Mouse (Mus musculus): ENCODE data around the gene Arhgef2. TPM values are rescaled to one million over a fixed set of nuclear protein-coding genes. Genes with fewer than 3 reads are reported as not detected.

Gene Arhgef2
- total RNA-seq, 2 experiments from 2014 or later, result 42.5 to 48.1 TPM

DNA sequence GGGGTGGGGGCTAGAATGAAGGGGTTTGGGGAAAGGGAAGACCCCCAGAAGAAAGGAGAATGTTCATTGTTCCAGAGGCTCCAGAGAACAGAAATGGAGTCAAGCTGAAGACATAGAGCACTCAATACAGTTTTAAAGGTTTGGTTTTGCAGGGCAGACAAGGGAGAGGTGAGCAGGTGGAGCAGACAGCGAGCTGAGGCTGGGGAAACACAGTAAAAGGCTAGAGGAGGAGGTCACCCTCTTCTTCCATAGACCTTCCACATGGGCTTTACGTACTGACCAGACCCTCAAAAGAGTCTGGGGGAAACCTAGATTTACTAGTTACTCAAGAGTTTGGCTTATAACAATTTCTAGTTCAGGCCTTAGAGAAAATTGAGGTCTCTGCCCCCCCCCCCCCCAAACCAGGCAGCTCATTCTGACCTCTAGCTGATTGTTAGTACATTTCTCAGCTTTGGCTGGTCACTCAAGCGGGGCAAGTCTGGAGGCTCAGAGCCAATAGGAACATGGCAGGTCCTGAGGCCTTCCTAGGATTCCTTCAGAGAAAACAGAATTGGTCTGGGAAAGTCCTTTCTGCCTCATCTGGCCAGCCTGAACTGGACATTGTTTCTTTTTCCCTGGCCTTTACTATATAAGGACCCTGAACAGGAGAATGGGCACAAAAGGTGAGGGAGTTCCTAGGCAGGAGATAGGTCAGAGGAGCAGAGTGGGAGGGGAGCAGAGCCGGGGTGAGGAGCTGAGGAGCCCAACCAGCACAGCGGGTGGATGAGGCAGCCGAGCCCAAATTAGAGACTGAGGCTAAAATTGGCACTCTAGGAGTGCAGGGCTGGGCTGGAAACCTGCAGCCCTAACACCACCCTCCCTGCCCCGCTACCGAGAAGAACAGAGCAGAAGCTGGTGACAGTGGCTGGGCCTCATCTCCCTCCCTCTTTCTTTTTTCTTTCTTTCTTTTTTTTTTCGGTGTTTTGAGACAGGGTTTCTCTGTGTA is 13.6 kb downstream of the Arhgef2 start:
- no peak for DNase-seq
- intact Hi-C loops (cut with DNase I; ENCODE audit: low total_unique reads), result no loop called here

DNA sequence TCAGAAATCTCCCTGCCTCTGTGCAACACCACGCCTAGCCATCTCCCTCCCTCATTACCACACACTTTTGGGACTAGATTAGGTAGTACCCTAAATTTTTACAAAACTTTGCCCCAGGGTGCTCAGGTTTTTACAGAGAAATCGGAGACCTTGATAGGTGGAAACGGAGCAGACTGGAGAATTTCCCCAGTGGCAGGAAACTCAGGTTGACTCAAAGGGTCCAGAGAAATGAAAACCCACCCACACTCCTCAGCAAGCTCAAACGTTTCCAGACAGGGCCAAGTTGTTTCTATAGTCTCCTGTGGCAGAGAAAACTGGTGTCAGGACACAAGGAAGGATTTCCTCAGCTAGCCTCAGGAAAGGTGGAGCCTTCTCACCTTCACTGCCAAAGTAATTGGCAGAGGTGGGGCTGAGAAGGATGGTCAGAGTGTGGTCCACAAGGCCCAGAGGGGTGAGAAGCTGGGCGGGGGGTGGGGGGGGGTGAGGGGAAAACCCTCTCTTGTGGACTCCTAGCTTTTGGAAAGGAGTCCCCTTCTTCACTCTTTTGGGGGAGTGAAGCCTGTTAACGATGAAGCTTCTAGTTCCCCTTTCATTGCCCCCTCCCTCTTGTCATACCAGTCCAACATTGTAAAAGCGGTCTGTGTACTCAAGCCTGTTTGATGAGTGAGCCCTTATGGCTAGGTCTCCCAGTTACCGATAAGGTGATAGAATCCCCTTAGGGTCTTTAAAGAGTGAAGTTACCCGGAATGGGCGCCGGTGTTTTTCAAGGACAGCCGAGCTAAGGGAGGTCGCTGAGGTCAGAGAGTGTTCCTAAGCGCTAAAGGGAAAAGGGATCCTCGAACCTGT is 14.6 kb downstream of the Arhgef2 start:
- intact Hi-C loops (cut with DNase I; ENCODE audit: low total_unique reads), result no loop called here
- no peak for DNase-seq

DNA sequence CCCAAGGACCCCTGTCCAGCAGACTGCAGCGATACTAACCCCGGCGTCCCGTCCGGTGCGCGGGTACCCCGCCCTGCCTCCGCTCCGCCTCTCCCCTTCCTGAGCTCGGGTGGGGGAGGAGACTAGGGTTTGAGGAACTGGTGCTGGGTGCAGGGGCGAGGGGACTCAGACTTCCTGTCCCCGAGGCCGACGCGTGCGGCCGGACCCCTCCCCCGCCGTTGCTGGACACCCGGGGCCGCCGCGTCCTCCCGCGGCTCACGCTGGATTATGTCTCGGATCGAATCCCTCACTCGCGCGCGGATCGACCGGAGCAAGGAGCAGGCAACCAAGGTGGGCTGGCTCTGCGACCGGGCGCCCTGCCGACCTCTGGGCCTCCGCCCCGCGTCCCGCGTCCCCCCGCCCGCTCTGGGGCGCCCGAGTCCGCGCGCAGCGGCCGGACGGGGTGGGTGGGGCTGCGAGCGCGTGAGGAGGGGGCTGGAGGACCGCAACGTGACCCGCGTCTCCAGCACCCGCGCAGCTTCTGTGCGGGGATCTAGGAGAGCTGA is 15.3 kb downstream of the Arhgef2 start:
- intact Hi-C loops (cut with DNase I; ENCODE audit: low total_unique reads), result no loop called here
- peak; percentile 81 for DNase-seq

- intact Hi-C loops (cut with DNase I; ENCODE audit: low total_unique reads), result no loop called here
- peak; percentile 77 for DNase-seq
Observed at GRCm38 (mm10) chr3:88621537-88622112, 15.9 kb downstream of the Arhgef2 start.

DNA sequence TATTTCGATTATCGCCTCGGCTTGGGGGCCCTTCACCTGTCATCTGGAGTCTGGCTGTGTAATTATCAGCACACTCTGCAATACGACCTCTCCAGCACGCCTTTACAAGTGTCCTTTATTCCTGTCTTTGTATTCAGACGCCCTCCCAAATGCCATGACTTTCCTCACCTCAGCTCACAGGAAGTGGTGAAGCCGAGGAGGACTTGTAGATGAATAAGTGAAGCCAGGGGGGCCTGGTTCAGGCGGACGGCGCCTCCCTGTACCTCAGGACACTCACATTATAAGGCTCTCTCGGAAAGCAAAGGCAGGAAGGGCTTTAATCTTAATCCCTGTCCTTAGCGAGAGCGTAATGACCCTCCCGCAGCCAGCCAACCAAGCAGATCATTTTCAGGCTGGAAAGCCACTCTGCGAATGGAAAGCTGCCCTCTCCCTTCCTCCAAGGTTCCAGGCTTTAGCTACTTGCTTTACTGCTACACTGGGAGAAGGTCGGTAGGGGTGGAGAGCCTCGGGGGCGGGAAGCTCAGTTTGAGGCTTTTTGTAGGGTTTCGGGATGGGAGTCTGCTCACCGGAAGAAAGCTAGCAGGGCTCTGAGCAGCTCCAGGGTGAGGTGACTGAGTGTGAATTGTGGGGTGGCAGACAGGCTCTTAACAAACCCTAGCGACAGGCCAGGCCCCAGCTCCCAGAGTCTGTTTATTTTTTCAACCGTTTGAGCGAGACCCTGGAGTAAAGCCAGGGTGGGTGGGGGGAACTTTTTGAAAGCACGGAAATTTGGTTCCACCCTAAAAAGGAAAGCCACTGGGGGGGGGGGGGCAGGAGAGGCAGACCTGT is 16.6 kb downstream of the Arhgef2 start:
- intact Hi-C loops (cut with DNase I; ENCODE audit: low total_unique reads), result no loop called here
- no peak for DNase-seq

GRCm38 (mm10) chr3:88622941-88623345 is 17.2 kb downstream of the Arhgef2 start:
- no peak for DNase-seq
- intact Hi-C loops (cut with DNase I; ENCODE audit: low total_unique reads), result no loop called here

DNA sequence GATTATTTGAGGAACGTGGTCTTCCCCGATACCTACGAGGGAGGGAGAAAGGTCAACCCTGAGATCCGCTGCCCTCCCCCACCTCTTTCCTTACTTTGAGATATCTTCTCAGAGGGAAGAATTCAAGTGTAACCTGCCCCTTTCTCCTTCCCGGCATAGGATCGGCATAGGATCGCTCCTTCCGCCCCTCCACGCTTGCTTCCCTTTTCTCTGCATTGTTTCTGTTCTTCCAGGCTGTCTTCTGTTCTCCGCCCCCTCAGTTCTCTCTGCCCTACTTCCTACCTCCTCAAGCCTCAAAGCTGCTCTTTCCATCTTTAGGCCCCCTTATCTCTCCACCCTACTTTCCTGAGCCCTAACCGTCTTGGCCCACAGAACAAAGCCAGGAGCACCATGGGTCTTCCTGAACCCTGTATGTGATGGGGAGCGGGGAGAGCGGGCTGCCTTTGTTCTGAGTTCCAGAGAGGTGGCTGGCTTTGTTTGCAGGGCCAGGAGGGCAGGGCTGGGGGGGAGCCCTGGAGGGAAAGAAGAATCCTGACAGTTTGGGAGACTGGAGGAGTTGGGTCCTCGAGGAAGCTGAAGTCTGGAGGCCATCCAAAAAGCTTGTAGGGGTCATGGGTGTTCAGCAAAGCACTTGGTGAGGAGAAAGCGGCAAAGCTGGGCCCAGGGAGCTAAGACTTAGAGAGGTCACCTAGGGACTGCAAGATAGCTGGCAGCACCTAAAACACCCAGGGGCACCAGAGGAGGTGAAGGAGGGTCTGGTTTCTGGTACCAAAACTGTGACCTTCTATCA is 17.8 kb downstream of the Arhgef2 start:
- DNase-seq, result no peak
- intact Hi-C loops (cut with DNase I; ENCODE audit: low total_unique reads), result no loop called here

DNA sequence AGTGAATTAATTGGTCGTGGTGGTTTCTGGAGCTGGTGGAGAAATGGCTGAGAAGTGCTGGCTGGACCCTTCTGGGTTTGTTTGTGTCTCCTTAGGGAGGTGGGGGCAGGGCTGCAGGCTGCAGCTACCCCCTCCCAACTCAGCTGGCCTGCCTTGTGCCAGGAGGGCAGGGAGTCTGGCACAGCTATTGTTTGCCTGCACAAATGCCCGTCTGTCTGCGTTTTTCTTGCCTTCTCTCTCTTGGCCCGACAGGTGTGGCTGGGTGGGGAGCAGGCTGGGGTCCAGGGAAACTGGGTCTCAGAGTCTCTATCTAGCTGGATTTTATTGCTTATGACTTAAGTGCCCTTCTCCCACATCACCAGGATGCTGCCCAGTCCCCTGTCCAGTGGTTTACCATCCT is 18.6 kb downstream of the Arhgef2 start:
- peak; percentile 49 for DNase-seq
- intact Hi-C loops (cut with DNase I; ENCODE audit: low total_unique reads), result no loop called here

GRCm38 (mm10) chr3:88624951-88625350 is 19.2 kb downstream of the Arhgef2 start:
- intact Hi-C loops (cut with DNase I; ENCODE audit: low total_unique reads), result no loop called here
- DNase-seq, result peak; percentile 52

GRCm38 (mm10) chr3:88625531-88625930 is 19.8 kb downstream of the Arhgef2 start:
- no peak for DNase-seq
- intact Hi-C loops (cut with DNase I; ENCODE audit: low total_unique reads), result no loop called here

- intact Hi-C loops (cut with DNase I; ENCODE audit: low total_unique reads), result no loop called here
- no peak for DNase-seq
Observed at GRCm38 (mm10) chr3:88626316-88626715, 20.6 kb downstream of the Arhgef2 start.

- intact Hi-C loops (cut with DNase I; ENCODE audit: low total_unique reads), result no loop called here
- DNase-seq, result no peak
Observed at GRCm38 (mm10) chr3:88627114-88627513, 21.3 kb downstream of the Arhgef2 start.

- intact Hi-C loops (cut with DNase I; ENCODE audit: low total_unique reads), result no loop called here
- no peak for DNase-seq
Observed at GRCm38 (mm10) chr3:88627535-88627934, 21.8 kb downstream of the Arhgef2 start.

DNA sequence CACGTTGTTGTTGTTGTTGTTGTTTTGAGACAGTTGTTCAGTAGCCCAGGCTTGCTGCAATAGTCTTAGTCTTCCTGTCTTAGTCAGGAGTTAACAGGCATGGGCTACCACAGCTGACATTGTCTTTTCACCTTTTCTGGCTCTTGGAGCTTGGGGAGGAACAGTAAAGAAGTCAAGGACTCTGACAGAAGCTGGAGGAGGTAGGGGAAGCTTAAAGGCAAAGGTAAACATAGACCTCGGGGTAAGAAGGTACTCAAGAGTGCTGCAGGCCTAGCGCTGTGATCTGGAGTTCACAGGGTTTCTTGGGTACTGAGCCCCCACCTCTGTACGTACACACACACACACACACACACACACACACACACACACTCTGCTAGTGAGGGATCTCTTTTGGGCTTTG is 23.0 kb downstream of the Arhgef2 start:
- intact Hi-C loops (cut with DNase I; ENCODE audit: low total_unique reads), result no loop called here
- DNase-seq, result no peak

GRCm38 (mm10) chr3:88629244-88629643 is 23.5 kb downstream of the Arhgef2 start:
- DNase-seq, result no peak
- intact Hi-C loops (cut with DNase I; ENCODE audit: low total_unique reads), result no loop called here

DNA sequence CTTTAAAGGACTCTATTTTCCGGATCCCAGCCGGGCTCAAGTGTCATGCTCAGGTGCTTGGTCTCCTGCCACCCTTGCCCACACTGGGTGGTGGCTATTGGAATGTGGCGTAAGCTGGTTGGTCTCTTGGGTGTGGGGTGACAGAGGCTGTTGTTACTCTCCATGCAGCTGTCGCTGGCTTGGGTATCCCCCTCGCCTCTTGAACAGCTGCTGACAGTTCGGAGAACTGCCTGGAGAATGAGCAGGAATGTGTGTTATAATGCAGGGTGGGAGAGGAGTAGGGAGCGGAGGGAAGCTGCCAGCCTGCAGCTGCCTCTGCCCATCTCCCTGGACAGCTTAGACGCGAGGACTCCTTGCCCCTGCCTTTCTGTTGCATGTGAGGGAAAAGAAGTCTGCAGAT is 24.3 kb downstream of the Arhgef2 start:
- peak; percentile 68 for DNase-seq
- intact Hi-C loops (cut with DNase I; ENCODE audit: low total_unique reads), result no loop called here

GRCm38 (mm10) chr3:88630849-88631341 is 25.1 kb downstream of the Arhgef2 start:
- intact Hi-C loops (cut with DNase I; ENCODE audit: low total_unique reads), result no loop called here

More at GRCm38 (mm10) chr3:88630849-88631341, 25.1 kb downstream of the Arhgef2 start:
- DNase-seq, result no peak
